Mouse (Mus musculus) hindbrain, embryonic 14.5 days (tissue): ENCODE data around the gene Gatad2b. TPM values are rescaled to one million over a fixed set of nuclear protein-coding genes. Genes with fewer than 3 reads are reported as not detected.
A peak's percentile ranks its signal among the peaks of the same experiment; 100 is the strongest.

Experiments used
- ATAC-seq: fragments of 200-750 bp; cut with Nextera tagmentation; 2 replicates; pipeline ENCODE4 v1.8.0; 2017; ENCODE audit warnings: moderate number of reproducible peaks, mild to moderate bottlenecking, moderate TSS enrichment, moderate library complexity; ENCODE audit not compliant: low FRiP score
- DNase-seq: peaks from one replicate; pipeline ENCODE4 v3.0.0-alpha.2; 2015; ENCODE audit warnings: low spot score
- H3K27ac ChIP-seq: fragments of 300-500 bp; sonication (generic); 2 replicates; pipeline ENCODE4 v1.5.1; 2014; ENCODE audit warnings: mild to moderate bottlenecking, moderate library complexity
- H3K27me3 ChIP-seq: fragments of 300-500 bp; sonication (generic); 2 replicates; pipeline ENCODE4 v1.6.1; 2014; ENCODE audit warnings: mild to moderate bottlenecking, low read length, mixed read lengths; ENCODE audit not compliant: control insufficient read depth, insufficient read depth
- H3K36me3 ChIP-seq: fragments of 300-500 bp; sonication (generic); replicated peaks from 2 replicates; pipeline ENCODE4 v1.6.1; 2014; ENCODE audit not compliant: control insufficient read depth, insufficient read depth
- H3K4me1 ChIP-seq: fragments of 300-500 bp; sonication (generic); replicated peaks from 2 replicates; pipeline ENCODE4 v1.6.1; 2014; ENCODE audit warnings: antibody characterized with exemption, low read length, mixed read lengths; ENCODE audit not compliant: control insufficient read depth, insufficient read depth
- H3K4me2 ChIP-seq: fragments of 300-500 bp; sonication (generic); replicated peaks from 2 replicates; pipeline ENCODE4 v1.6.1; 2014; ENCODE audit warnings: mild to moderate bottlenecking, moderate library complexity
- H3K4me3 ChIP-seq: fragments of 300-500 bp; sonication (generic); replicated peaks from 2 replicates; pipeline ENCODE4 v1.5.1; 2014; ENCODE audit warnings: mild to moderate bottlenecking, low read length
- H3K9ac ChIP-seq: fragments of 300-500 bp; sonication (generic); 2 replicates; pipeline ENCODE4 v1.6.1; 2014
- H3K9me3 ChIP-seq: fragments of 300-500 bp; sonication (generic); 2 replicates; pipeline ENCODE4 v1.6.1; 2016; ENCODE audit warnings: low read length; ENCODE audit not compliant: control insufficient read depth
- WGBS: fragments of 180-500 bp; shearing (Covaris S2); extraction: QIAGEN DNeasy Blood & Tissue Kit; methylation state at CpG from one replicate; pipeline ENCODE4 v1.1.7; 2014; 5-methylcytosine and 5-hydroxymethylcytosine counted together
- polyA plus RNA-seq: library from polyadenylated mRNA; unstranded; fragments of >200 nt; fragmentation: Nextera tagmentation; extraction: Ambion mirVana; gene quantifications from 2 replicates; pipeline ENCODE4 v1.2.1, GENCODE M21; 2014

Gatad2b gene
- polyA plus RNA-seq, 1 experiment from 2014 or later: 14.7 TPM

DNA sequence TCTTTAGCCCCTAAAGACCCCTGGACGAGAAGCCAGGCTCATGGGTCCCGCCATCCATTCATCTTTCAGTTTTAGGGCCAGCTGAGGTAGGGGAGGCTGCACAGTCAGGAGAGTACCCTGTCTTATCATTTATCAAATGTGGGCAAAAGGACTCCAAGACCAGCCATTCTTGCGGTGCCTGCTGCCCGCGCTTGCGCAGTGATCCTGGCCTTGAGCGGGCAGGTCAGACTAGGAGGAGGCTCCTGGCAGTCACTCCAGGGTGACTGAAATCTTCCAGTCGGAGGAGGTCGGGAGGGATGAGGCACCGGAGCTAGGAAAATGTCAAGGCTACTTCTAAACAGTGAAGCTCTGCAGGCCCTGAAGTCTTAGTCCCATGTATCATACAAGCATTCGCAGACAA lies 88.7 kb downstream of the Gatad2b start:
- no peaks in the 10 kb centered on the region for H3K27me3 ChIP-seq
- no peak overlapping the region for H3K4me3 ChIP-seq
- H3K9me3 ChIP-seq: no peaks in the 10 kb centered on the region
- no peak overlapping the region for H3K27ac ChIP-seq
- 74% methylated on average over 11 of the region's 11 CpGs for WGBS
- H3K36me3 ChIP-seq: peaks cover 20% of the 10 kb centered on the region
- DNase-seq (no peak), ATAC-seq (no peak)
- peaks cover under 1% of the 10 kb centered on the region for H3K4me1 ChIP-seq
- no peak overlapping the region for H3K4me2 ChIP-seq
- no peak overlapping the region for H3K9ac ChIP-seq

DNA sequence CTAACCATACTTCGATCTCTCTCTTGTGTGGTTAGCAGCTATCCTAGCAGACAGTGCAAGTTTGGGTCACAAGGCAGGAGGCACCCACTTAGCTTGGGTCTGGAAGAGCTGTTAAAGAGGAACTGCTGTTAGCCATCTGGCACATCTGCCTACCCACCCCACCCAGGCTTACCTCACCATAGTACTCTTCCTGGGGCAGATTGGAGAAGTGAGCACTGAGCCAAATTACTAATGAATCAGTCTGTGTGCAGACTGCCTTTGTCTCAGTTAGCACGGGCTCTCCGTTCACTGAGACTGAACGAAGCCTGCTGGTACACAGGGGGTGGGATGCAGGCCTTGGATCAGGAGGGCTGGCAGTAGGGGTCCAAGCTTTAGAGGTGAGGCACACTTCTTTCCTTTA lies 90.7 kb downstream of the Gatad2b start:
- Histone ChIP-seq H3K27me3 (no peaks in the 10 kb centered on the region), H3K27ac (peak overlapping the region; percentile 49), H3K9me3 (no peaks in the 10 kb centered on the region), H3K4me3 (no peak overlapping the region), H3K4me2 (no peak overlapping the region), H3K4me1 (peaks cover 20% of the 10 kb centered on the region), H3K36me3 (peaks cover 27% of the 10 kb centered on the region), H3K9ac (no peak overlapping the region)
- WGBS: 58% methylated on average over 4 of the region's 4 CpGs
- ATAC-seq (0 out of 2 replicates have a peak, but pooled peaks have one; percentile 35), DNase-seq (no peak)

DNA sequence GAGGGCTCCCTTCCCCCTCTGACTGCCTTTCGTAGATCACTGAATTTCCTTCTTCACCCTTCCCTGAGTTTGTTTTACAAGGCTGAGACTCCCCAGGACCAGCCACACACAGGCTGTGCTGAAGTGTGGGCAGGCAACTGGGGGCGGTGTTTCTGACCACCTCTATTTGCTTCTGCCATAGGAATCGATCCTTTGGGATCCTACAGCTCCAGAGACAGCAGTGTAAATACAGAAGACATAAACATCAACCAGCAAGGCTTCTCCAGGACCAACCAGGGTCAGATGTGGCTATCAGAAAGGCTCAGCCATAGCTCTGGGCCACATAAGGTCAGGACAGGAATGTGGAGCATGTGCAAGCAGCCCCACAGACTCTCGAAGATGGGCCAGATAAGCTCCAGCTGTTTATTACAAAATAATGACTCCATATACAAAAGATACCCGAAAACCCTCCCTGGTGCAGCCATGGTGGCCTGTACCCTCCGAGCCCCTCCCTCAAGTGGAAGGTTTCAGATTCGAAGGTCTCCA lies 91.9 kb downstream of the Gatad2b start:
- no peak overlapping the region for H3K9ac ChIP-seq
- H3K36me3 ChIP-seq: peaks cover 27% of the 10 kb centered on the region
- 76% methylated on average over 7 of the region's 7 CpGs for WGBS
- ATAC-seq: no peak
- H3K4me3 ChIP-seq: no peak overlapping the region
- no peaks in the 10 kb centered on the region for H3K9me3 ChIP-seq
- H3K27ac ChIP-seq: no peak overlapping the region
- peaks cover 20% of the 10 kb centered on the region for H3K4me1 ChIP-seq
- H3K4me2 ChIP-seq: no peak overlapping the region
- DNase-seq: no peak
- no peaks in the 10 kb centered on the region for H3K27me3 ChIP-seq

DNA sequence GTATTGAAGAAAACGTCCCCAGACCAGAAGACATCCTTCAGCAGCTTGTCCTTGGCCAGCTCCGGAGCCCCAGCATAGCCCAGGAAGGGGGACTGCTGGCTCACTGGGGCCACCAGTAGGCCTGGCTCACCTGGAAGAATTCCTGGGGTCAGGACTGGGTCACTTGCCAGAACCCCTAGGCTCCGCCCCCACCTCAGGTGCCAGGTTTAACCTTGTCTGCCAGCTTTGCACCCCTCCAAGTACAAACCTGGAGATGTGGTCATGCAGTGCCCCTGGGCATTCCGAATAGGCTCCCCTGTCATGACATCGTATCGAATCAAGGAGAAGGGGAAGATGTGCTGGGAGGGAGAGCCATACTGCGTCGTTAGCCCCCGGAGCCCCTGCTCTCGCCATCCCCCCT lies 93.8 kb downstream of the Gatad2b start:
- H3K9me3 ChIP-seq: no peaks in the 10 kb centered on the region

DNA sequence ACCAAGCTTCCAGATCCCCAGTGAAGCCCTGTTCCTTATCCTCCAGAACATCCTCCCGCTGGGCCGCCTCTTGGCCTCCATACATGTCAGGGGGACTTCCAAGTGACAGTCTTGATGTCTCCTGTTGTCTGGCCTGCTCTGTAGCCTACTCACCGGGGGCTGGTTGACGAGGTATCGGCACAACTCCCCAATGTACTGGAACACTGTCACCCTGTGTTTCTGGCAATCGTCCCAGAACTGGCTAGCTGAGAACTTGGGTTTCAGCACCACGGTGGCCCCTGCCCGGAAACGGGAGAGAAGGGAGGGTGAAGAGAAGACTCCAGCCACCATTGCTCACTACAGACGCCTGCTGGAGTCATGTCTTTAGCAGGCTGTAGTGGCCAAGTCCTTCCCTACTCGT lies 94.5 kb downstream of the Gatad2b start:
- Histone ChIP-seq H3K27me3 (no peaks in the 10 kb centered on the region), H3K4me3 (peak overlapping the region; percentile 68), H3K4me2 (peak overlapping the region; percentile 85), H3K9me3 (no peaks in the 10 kb centered on the region), H3K27ac (0 out of 2 replicates have a peak overlapping the region, but pooled peaks have one; percentile 21), H3K36me3 (peaks cover 42% of the 10 kb centered on the region), H3K9ac (peak overlapping the region; percentile 92), H3K4me1 (peaks cover 30% of the 10 kb centered on the region)
- no peak for DNase-seq
- WGBS: 56% methylated on average over 11 of the region's 11 CpGs
- ATAC-seq: no peak

More for the DNA sequence above, 93.8 kb downstream of the Gatad2b start:
- DNase-seq: no peak
- Histone ChIP-seq H3K4me3 (no peak overlapping the region), H3K9ac (0 out of 2 replicates have a peak overlapping the region, but pooled peaks have one; percentile 22), H3K27me3 (no peaks in the 10 kb centered on the region), H3K4me2 (peak overlapping the region; percentile 85), H3K27ac (no peak overlapping the region), H3K36me3 (peaks cover 36% of the 10 kb centered on the region), H3K4me1 (peaks cover 30% of the 10 kb centered on the region)
- 94% methylated on average over 10 of the region's 10 CpGs for WGBS
- ATAC-seq: no peak

DNA sequence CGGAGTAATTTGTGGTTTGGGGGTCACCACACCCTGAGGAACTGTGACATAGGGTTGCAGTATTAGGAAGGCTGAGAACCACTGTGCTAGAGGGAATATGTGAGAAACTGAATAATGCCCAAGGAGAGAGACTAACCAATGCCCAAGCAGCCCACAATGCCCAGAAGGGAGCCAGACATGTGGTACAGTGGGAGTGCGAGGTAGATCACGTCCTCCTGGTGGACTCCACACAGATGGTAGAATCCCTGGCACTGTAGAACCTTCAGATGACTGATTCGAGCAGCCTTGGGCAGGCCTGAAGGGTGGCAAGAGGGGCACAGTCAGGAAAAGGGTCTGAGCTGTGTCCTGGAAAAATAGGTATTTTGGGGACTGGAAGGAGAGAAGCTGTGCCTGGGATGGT lies 95.2 kb downstream of the Gatad2b start:
- Histone ChIP-seq H3K4me1 (peaks cover 30% of the 10 kb centered on the region), H3K36me3 (peaks cover 49% of the 10 kb centered on the region), H3K4me2 (peak overlapping the region; percentile 85), H3K27ac (0 out of 2 replicates have a peak overlapping the region, but pooled peaks have one; percentile 96), H3K9ac (peak overlapping the region; percentile 92), H3K9me3 (no peaks in the 10 kb centered on the region), H3K27me3 (no peaks in the 10 kb centered on the region), H3K4me3 (peak overlapping the region; percentile 68)
- ATAC-seq (no peak), DNase-seq (no peak)
- WGBS: 71% methylated on average over 4 of the region's 4 CpGs

DNA sequence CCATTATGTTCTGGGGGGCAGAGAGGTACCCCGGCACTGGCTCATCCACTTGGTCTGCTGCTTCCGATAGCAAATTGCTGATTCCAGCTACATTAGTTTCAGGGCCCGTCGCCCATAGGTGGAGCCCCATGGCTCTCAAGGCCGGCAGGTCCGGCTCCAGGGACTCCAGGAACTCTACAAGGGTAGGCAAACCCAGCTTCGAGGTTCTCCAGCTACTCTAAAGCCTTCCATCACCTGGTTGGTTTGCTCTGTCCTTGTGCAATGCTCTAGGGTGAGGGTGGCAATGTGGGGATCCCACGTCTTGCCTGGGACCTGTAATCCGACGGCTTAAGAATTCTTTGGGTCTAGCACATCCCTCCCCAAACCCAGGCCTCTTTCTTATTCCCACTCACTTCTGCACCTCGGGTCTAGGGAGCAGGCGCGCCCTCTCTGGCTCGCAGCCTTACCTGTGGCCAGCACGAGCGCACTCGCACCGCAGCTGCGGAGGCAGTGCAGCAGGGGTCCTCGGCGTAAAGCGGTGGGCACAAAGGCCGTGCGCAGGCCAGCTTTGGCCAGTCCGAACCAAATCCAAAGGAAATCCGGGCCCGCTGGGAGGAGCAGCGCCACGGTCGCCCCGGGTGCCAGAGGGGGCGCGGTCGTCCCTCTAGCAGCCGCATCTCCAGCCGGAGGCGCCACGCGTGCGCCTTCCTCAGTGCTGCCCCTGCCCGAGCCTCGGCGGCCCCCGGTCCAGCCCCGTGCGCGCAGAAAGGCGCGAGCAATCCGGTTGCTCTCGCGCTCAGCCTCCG lies 95.9 kb downstream of the Gatad2b start:
- peak; percentile 61 for DNase-seq
- H3K27ac ChIP-seq: peak overlapping the region; percentile 96
- no peaks in the 10 kb centered on the region for H3K9me3 ChIP-seq
- H3K27me3 ChIP-seq: no peaks in the 10 kb centered on the region
- H3K9ac ChIP-seq: peak overlapping the region; percentile 92
- peaks cover 57% of the 10 kb centered on the region for H3K36me3 ChIP-seq
- peak; percentile 73 for ATAC-seq
- H3K4me3 ChIP-seq: peak overlapping the region; percentile 68
- peak overlapping the region; percentile 85 for H3K4me2 ChIP-seq
- 2% methylated on average over 50 of the region's 53 CpGs for WGBS
- H3K4me1 ChIP-seq: peaks cover 30% of the 10 kb centered on the region

DNA sequence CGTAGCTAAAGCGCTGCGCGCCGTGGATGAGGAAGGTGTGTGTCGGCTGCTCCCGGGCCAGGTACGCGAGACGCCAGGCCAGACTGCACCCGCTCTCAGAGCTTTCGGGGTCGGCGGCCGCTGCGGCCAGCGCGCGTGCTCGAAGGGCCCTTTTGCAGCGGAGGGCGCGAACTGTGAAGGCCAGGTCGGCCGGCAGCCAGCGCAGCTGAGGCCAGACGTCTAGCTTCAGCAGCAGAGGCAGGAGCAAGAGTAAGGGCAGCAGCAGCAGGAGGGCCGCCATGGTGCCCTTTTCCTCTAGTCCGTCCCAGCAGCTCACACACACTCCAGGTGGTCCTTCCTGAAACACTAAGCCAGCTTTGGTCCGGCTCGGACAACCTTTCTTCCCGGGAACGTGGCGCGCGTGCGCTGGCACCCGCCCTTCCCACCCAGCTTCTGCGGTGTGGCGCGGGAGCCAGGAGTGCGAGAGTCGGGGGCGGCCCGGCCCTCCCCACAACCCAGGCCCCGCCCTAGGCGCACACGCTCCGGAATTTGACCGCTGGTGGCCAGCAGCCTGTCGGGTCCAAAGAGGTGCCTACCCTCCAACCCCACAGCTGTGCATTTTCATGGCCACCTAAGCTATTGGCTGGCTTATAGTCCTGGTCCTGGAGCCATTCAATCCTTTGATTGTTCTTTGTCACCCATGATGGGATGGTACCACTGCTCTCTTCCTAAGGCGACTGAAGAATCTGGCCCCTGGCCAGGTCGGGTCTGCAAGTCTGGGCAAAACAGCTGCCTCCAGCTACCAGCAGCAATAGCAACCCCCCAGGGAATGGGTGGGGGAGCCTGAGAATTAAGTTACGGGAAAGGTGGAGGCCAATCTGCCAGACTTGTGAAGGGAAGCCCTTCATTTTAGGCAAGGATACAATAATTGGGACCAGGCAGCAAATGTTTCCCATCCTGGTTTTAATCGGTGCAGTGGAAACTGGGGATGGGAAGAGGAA lies 96.8 kb downstream of the Gatad2b start, which contains the start of gene Slc27a3:
Slc27a3 (minus strand) TSS at position 428 of the 980 bp plus-strand sequence.
- H3K4me1 ChIP-seq: peaks cover 30% of the 10 kb centered on the region
- peak within 1 kb of the TSS; percentile 92 for H3K9ac ChIP-seq
- ATAC-seq (peak; percentile 74), DNase-seq (peak; percentile 61)
- H3K9me3 ChIP-seq: no peaks in the 10 kb centered on the region
- peak within 1 kb of the TSS; percentile 68 for H3K4me3 ChIP-seq
- peaks cover 62% of the 10 kb centered on the region for H3K36me3 ChIP-seq
- under 1% methylated on average over 55 of the region's 55 CpGs for WGBS
- H3K4me2 ChIP-seq: peak within 1 kb of the TSS; percentile 85
- H3K27ac ChIP-seq: peak within 1 kb of the TSS; percentile 96
- H3K27me3 ChIP-seq: no peaks in the 10 kb centered on the region
